Mouse (Mus musculus): ENCODE data around the gene Mei1. TPM values are rescaled to one million over a fixed set of nuclear protein-coding genes. Genes with fewer than 3 reads are reported as not detected.

The Mei1 gene
- polyA plus RNA-seq, 1 experiment: not detected

DNA sequence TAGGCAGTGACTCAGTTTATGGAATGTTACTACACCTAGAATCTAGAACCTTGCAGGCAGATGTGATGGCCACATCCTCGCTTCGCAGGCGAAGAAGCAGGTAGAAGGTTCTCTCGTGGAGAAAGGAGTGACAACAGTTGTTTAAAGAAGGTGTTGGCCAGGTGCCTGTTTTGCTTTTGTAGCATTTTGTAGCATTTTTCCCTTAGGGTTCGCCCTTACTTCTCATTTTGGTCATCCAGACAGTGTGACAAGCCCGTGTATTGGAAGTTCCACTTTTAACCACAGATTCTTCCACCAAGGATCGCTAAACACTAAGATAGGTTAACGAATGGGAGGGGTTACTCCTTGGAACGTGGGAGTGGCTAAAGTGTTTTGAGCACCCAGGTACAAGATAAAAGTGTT is 78.7 kb downstream of the Mei1 start:
- 6% methylated on average over 9 of the region's 9 CpGs for WGBS
- peaks cover 7% of the 10 kb centered on the region; the same call in 1 of the 2 replicates for H3K4me1 ChIP-seq (ENCODE audit: control insufficient read depth, insufficient read depth, low read length)
- no peak overlapping the region for H3K27ac ChIP-seq (ENCODE audit: control insufficient read depth, insufficient read depth, low read depth, low read length, poor library complexity)
- TF ChIP-seq CTCF (IDR thresholded peaks at IDR 0.05; ENCODE audit: control insufficient read depth, insufficient read depth, low read length) (no peak), POLR2A (IDR thresholded peaks at IDR 0.05; ENCODE audit: borderline replicate concordance, control insufficient read depth, low read depth, low read length) (no peak)
- H3K4me3 ChIP-seq (replicated peaks; ENCODE audit: control insufficient read depth, low read depth, low read length): peak overlapping the region; percentile 54

DNA sequence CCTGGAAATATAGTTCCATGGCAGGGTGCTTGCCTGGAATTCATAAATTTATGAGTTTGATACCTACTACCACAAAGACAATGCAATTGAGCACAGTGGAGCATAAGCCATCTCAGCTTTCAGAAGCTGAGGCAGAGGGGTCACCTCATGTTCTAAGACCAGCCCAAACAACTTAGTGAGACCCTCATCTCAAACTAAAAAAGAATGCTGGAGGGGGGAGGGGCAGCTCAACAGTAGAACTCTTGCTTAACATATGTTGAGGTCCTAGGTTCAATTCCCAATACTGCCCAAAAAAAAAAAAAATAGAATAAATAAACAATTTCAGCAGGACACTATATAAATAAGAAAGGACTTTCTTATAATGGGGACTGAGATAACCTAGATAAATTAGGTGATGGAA is 80.2 kb downstream of the Mei1 start:
- H3K4me3 ChIP-seq (replicated peaks; ENCODE audit: control insufficient read depth, low read depth, low read length): no peak overlapping the region
- TF ChIP-seq CTCF (IDR thresholded peaks at IDR 0.05; ENCODE audit: control insufficient read depth, insufficient read depth, low read length) (no peak), POLR2A (IDR thresholded peaks at IDR 0.05; ENCODE audit: borderline replicate concordance, control insufficient read depth, low read depth, low read length) (no peak)
- no peak overlapping the region for H3K27ac ChIP-seq (ENCODE audit: control insufficient read depth, insufficient read depth, low read depth, low read length, poor library complexity)
- H3K4me1 ChIP-seq (ENCODE audit: control insufficient read depth, insufficient read depth, low read length): peaks cover 7% of the 10 kb centered on the region; the same call in 1 of the 2 replicates

DNA sequence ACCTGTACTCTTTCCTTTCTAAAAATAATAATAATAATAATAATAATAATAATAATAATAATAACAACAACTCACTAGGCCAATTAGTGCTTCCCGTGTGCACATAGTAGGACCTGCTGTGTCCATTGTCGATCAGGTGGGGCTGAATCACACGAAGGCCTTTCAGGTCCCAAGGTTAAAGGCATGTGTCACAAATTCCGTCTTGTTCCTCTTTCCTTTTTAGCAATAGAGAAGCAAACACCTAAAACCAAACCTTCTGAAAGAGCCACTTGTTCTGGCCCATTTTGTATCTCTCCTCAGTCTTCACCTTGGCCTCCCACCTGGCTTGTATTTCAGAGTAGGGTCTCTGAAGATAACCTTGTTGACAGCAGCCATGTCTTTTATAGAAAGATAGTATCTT is 81.4 kb downstream of the Mei1 start:
- peaks cover 7% of the 10 kb centered on the region; the same call in 1 of the 2 replicates for H3K4me1 ChIP-seq (ENCODE audit: control insufficient read depth, insufficient read depth, low read length)
- no peak overlapping the region for H3K27ac ChIP-seq (ENCODE audit: control insufficient read depth, insufficient read depth, low read depth, low read length, poor library complexity)

DNA sequence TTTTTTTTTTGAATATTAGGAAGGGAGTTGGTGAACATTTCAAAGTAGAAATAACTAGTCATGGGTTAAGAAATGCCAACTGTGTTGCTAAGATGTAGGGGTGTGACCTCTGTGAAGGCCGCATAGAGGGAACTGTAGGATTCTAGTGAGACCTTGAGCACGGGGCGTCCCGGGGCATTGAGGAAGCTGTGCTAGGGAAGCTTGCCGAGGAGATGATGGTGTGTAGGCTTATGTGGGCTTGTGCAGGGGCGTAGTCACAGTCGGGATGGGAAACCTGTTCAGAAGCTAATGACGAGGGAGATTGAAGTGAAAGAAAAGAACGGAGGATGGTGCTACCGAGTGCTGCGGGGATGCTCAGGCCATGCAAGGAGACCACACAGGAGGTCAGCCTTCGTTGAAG is 82.2 kb downstream of the Mei1 start:
- WGBS: 31% methylated on average over 12 of the region's 12 CpGs
- TF ChIP-seq CTCF (IDR thresholded peaks at IDR 0.05; ENCODE audit: control insufficient read depth, insufficient read depth, low read length): no peak; the same call in 1 of the 2 replicates
- no peak for TF ChIP-seq POLR2A (IDR thresholded peaks at IDR 0.05; ENCODE audit: borderline replicate concordance, control insufficient read depth, low read depth, low read length)
- H3K27ac ChIP-seq (ENCODE audit: control insufficient read depth, insufficient read depth, low read depth, low read length, poor library complexity): peak overlapping the region; percentile 42
- H3K4me1 ChIP-seq (ENCODE audit: control insufficient read depth, insufficient read depth, low read length): peaks cover 9% of the 10 kb centered on the region
- no peak overlapping the region for H3K4me3 ChIP-seq (replicated peaks; ENCODE audit: control insufficient read depth, low read depth, low read length)

More for the DNA sequence above, 81.4 kb downstream of the Mei1 start:
- no peak overlapping the region for H3K4me3 ChIP-seq (replicated peaks; ENCODE audit: control insufficient read depth, low read depth, low read length)
- WGBS: 32% methylated on average over 4 of the region's 4 CpGs
- TF ChIP-seq CTCF (IDR thresholded peaks at IDR 0.05; ENCODE audit: control insufficient read depth, insufficient read depth, low read length) (no peak), POLR2A (IDR thresholded peaks at IDR 0.05; ENCODE audit: borderline replicate concordance, control insufficient read depth, low read depth, low read length) (no peak)

DNA sequence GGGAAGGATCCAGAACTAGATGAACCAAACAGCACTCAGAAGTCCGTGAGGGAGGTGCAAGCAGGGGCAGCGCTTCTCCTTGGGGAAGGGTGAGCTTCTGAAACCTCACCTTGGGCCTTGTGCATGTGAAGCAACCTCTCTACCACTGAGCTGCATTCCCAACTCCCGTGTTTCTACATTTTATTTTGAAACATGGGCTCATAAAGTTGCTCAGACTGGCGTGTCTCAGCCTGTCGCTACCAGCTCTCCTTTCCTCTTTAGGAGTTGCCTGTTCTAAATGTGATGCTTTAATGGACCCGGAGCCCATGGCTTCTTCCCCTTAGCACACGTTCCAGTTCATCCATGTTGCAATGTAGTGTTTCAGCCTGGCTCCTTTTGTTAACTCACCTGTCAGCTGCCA is 82.6 kb downstream of the Mei1 start:
- WGBS: 42% methylated on average over 7 of the region's 7 CpGs
- Histone ChIP-seq H3K27ac (ENCODE audit: control insufficient read depth, insufficient read depth, low read depth, low read length, poor library complexity) (peak overlapping the region; percentile 42), H3K4me3 (replicated peaks; ENCODE audit: control insufficient read depth, low read depth, low read length) (no peak overlapping the region), H3K4me1 (ENCODE audit: control insufficient read depth, insufficient read depth, low read length) (peaks cover 9% of the 10 kb centered on the region)
- TF ChIP-seq POLR2A (IDR thresholded peaks at IDR 0.05; ENCODE audit: borderline replicate concordance, control insufficient read depth, low read depth, low read length) (no peak), CTCF (IDR thresholded peaks at IDR 0.05; ENCODE audit: control insufficient read depth, insufficient read depth, low read length) (no peak)

DNA sequence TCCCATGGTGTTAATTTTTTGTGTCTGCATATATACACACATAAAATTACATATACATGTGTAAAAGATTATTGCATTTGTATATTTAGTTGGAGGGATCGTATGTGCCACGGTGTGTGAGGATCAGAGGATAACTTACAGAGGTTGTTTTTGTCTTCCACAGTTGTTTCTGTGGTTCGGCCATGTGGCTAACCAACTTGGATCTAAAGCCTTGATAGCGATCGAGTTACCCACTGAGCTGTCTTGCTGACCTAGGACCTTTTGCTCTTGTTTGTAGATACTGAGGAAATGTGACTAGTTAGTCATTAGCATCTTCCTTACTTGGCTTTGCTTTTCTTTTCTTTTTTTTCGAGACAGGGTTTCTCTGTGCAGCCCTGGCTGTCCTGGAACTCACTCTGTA is 86.5 kb downstream of the Mei1 start:
- 42% methylated on average over 6 of the region's 6 CpGs for WGBS
- TF ChIP-seq CTCF (IDR thresholded peaks at IDR 0.05; ENCODE audit: control insufficient read depth, insufficient read depth, low read length) (no peak), POLR2A (IDR thresholded peaks at IDR 0.05; ENCODE audit: borderline replicate concordance, control insufficient read depth, low read depth, low read length) (no peak)
- no peak overlapping the region for H3K27ac ChIP-seq (ENCODE audit: control insufficient read depth, insufficient read depth, low read depth, low read length, poor library complexity)
- no peak overlapping the region for H3K4me3 ChIP-seq (replicated peaks; ENCODE audit: control insufficient read depth, low read depth, low read length)
- H3K4me1 ChIP-seq (ENCODE audit: control insufficient read depth, insufficient read depth, low read length): peaks cover 16% of the 10 kb centered on the region

DNA sequence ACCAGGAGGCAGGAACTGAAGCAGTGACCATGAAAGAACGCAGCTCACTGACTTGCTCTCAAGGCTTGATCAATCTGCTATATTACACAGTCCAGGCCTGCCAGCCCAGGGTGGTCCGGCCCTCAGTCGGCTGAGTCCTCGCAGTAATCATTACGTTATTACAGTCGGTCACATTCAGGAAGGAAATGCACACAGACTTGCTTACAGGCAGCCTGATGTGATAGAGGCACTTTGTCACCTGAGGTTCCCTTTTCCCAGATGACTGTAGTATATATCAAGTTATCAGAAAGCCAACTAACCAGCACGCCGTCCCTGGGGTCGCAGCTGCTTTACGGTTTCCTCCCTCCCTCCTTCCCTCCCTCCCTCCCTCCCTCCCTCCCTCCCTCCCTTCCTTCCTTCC is 87.1 kb downstream of the Mei1 start:
- TF ChIP-seq CTCF (IDR thresholded peaks at IDR 0.05; ENCODE audit: control insufficient read depth, insufficient read depth, low read length) (no peak), POLR2A (IDR thresholded peaks at IDR 0.05; ENCODE audit: borderline replicate concordance, control insufficient read depth, low read depth, low read length) (no peak)
- Histone ChIP-seq H3K4me1 (ENCODE audit: control insufficient read depth, insufficient read depth, low read length) (peaks cover 16% of the 10 kb centered on the region), H3K27ac (ENCODE audit: control insufficient read depth, insufficient read depth, low read depth, low read length, poor library complexity) (peak overlapping the region; percentile 68), H3K4me3 (replicated peaks; ENCODE audit: control insufficient read depth, low read depth, low read length) (no peak overlapping the region)
- WGBS: 14% methylated on average over 10 of the region's 10 CpGs

DNA sequence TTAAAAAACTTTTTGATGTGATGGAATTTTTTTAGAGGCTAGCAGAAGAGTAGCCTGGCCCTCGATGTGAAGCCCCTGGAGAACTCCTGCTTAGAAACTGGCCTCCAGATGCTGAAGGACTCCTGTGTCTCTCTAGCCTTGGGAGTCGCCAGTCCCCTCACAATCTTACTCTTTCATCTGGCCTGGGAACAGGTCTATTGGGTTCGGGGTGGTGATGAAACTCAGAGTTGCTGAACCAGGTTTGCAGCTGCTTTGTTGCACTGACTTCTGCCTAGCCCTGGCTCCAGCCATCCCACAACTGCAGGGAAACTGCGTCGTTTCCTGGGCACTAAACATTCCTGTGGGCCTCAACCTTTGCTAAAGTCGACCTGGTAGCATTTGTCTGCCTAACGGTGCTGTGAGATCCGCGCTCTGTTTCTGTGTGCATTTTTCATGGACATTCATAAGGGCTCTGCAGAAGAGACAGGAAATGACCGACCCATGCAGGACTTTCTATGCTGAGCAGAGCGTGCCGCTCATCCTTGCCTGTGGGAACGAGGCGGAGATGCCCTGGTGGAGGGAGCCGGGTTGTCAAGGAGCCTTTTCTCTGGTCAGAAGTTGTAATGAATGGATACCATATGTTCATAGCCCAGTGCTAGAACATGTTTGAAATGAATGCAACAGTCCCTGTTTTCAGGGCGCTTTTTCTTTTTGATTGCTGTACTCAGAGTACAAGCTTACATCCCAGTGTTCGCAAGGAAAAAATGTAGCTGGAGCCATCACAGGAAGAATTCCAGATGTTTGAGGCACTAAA is 88.6 kb downstream of the Mei1 start:
- 70% methylated on average over 17 of the region's 17 CpGs for WGBS

More for the DNA sequence above, 88.6 kb downstream of the Mei1 start:
- TF ChIP-seq CTCF (IDR thresholded peaks at IDR 0.05; ENCODE audit: control insufficient read depth, insufficient read depth, low read length) (no peak), POLR2A (IDR thresholded peaks at IDR 0.05; ENCODE audit: borderline replicate concordance, control insufficient read depth, low read depth, low read length) (no peak)
- Histone ChIP-seq H3K27ac (ENCODE audit: control insufficient read depth, insufficient read depth, low read depth, low read length, poor library complexity) (no peak overlapping the region), H3K4me3 (replicated peaks; ENCODE audit: control insufficient read depth, low read depth, low read length) (no peak overlapping the region), H3K4me1 (ENCODE audit: control insufficient read depth, insufficient read depth, low read length) (peaks cover 14% of the 10 kb centered on the region)

All from bone marrow, adult 2 months (tissue).